Mouse (Mus musculus) ES-CJ7 (cell line): ENCODE results near the gene Olfr697.
"Not testable (repeated sequence)": the region's sequence is repeated elsewhere in the genome, so short reads cannot be mapped to it uniquely, and the experiment has no call there.

ENCODE experiments used
- DNase-seq: peaks from one replicate; pipeline ENCODE4 v3.0.0; 2011; ENCODE audit warnings: low read depth, low spot score

Olfr697 gene

DNA sequence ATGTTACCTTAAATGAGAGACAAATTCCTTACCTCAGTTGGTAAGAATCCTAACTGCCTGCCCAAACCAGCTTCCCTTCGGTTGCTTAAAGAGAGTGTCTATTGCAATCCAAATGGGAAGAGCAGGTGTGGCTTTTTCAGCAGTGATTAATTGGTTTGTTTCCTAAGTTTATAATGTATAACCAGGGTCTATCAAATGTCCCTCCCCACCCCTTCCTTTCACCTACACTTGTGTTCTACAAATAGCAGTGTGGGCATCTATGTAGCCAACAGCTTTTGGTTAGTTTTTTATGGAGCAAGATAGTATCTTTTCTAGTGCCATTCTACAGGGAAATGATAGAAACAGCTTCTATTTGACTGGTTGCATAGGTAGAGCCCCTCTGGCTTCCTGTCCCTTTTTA is at the start of gene Olfr697:
Gene Olfr697 (minus strand): TSS at position 101 of the 400 bp plus-strand sequence.
- DNase-seq, result no peak

DNA sequence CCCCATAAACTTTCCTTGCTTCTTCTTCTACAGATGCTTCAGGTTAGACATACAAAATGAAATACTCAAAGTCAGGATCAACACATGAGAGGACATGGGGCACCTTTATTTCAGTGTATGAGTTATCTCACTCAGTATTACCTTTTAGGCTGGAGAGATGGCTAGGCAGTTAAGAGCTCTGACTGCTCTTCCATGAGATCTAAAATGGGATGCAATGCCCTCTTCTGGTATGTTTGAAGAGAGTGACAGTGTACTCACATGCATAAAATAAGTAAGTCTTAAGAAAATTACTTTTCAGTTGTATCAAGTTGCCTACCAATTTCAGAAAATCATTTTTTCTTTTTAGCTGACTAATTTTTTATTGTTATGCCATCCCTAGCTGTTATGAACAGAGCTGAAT is 46.1 kb upstream of the Olfr697 start:
- DNase-seq, result no peak

DNA sequence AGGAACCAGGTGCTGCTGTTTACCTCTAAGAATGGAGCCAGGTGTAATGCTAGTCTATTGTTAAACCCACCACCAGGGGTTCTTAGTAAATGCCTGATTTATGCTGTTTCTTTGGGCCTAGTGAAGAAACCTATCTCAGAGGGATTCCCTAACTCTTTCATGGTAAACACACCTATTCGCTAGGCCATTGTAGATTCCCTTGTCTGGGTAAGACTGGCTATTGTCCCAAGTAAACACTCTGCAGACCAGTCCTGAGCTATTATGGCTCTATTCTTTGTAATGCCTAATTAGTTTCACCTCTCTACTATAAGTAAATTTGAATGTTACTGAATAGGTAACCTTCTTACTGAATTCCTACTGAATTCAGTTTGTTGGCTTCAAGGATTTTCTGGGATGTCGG is 18.8 kb upstream of the Olfr697 start:
- peak; percentile 55 for DNase-seq

DNA sequence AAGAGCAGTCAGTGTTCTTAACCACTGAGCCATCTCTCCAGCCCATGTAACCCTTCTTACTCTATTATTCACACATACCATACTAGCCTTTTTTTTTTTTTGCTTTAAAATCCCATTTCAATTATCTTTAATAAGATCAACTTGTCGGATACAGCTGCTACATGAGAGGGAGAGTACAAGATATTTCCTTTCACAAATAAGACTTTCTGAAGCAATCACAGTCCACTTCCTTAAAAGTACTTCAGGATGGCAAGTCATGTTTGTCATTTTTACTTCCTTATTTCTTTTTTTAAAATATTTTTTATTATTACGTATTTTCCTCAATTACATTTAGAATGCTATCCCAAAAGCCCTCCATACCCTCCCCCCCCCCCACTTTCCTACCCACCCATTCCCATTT is 16.6 kb upstream of the Olfr697 start:
- no peak for DNase-seq

DNA sequence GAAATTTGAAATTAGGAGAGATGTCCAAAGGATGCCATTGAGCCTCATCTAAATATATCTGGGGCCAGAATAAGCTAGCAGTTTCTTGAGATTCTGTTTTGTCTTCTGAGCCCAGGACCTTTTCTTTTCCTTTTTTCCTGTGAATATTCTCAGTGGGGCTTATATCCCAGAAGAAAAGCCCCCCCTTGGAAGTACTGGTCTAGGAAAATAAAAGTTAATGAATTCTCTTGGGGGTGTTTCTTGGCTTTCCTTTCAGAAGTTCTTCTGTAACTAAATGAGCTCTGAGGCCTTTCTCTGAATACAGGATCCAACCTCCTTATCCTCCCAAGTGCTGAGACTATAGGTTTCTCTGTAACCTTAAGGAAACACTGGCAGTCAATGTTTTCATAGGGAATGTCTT is 13.1 kb upstream of the Olfr697 start, which contains the start of gene Olfr698:
Gene Olfr698 (minus strand): TSS at position 101 of the 400 bp plus-strand sequence.
- no peak for DNase-seq

DNA sequence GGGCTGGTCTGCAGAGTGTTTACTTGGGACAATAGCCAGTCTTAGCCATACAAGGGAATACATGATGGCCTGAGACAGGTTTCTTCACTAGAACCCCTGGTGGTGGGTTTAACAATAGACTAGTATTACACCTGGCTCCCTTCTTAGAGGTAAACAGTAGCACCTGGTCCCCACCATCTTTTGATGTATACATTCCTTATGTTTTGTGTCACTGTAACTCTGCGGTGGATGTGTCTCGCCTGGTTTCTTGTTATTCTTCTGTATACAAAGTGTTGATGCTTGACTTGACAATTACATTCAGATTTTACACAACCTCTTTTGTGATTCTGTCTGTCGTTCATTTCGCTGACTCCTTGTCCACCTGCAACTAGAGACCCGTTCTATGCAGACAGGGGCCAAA is 3.6 kb upstream of the Olfr697 start:
- peak; percentile 78 for DNase-seq

DNA sequence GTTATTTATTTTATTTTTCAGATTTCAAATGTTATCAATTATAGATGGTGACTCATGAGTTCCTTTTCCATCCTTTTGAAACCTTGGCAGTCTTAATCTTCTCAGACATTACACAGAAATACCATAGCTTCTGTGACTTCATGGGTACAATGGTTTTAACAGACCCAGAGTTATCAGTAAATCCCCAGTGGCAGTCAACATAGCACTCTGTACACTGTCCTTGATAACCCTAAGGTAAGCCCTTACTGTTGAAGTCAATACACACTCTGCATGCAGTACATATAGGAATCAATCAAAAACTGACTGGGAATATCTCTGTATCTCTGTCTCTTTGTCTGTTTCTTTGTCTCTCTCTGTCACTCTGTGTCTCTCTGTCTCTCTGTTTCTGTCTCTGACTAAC is 5.2 kb downstream of the Olfr697 start:
- DNase-seq, result no peak

DNA sequence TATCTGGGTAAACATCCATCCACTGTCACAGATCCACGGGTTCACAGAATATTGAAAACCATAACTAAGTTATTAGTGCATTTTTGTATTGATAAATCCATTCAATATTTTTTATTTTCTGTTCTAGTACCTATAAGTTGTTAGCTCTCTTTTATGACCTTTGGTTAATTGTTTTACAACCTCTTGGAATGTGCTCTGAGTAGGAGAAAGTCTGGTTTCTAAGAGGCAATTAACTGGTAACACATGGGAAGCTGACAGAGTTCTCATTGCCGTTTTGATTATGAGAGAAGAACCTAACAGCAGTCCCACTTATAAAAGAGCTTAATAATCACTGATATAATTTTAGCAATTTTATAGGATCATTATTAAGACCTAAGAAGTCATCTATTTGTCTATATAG is 8.5 kb downstream of the Olfr697 start:
- DNase-seq, result no peak

DNA sequence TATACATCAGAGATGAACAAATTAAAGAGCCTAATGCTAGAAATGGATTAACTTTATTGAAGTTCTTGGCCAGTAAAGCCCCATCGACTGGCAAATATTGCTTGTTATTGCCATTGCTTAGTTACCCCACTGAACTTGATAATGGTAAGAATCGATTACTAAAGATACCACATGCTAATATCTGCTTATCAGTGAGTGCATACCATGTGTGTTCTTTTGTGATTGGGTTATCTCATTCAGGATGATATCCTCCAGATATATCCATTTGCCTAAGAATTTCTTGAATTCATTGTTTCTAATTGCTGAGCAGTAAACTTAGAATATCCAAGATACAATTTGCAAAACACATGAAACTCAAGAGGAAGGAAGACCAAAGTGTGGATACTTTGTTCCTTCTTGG is 16.6 kb downstream of the Olfr697 start:
- DNase-seq, result not testable (repeated sequence)

DNA sequence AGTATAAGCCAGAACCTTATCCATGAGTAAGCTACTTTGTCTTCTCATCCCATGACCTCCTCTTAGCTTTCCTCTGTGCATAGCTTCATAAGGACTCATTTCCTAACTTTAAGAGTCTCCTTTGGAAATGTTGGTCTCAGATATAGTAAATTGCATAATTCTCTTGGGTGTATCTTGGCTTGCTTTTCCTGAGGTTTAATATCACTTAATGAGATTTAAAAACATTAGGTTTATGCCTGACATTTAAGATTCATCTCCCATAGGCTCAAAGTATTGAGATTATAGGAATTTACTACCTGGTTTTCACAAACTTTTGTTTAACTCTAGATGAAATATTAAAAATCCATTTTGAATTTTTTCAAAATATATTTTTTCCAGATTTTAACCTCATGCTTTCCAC is 25.9 kb downstream of the Olfr697 start, which contains the start of gene Olfr695:
Gene Olfr695 (minus strand): TSS at position 101 of the 400 bp plus-strand sequence.
- DNase-seq, result no peak

DNA sequence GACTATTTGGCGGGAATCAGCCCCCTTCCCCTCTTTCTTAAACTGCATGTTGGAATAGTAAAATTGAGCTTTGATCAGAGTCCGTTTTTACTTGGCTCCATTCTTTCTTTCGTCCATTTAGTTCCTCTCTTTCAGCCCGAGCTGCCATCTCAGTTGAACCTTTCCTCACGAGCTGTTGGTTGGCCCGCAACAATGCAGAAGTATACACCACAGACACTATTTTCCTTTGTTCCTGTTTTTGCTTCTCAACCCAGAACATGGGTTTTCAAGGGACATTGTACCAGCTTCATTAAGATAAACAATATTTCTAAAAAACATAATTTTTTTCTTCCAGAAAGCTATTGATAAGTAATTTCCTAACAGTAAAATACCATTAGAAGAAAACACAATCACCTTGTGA is 30.8 kb downstream of the Olfr697 start:
- no peak for DNase-seq

DNA sequence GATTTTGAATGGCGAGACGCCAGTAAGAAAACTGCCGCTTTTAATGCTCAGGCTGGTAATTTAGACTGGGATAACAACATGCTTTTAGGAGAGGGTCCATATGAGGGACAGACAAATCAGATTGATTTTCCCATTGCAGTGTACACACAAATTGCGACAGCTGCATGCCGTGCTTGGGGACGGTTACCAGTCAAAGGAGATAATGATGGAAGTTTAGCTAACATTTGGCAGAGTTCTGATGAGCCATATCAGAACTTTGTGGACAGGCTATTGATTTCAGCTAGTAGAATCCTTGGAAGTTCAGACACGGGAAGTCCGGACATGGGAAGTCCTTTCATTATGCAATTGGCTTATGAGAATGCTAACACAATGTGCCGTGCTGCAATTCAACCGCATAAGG is 34.5 kb downstream of the Olfr697 start:
- not testable (repeated sequence) for DNase-seq

DNA sequence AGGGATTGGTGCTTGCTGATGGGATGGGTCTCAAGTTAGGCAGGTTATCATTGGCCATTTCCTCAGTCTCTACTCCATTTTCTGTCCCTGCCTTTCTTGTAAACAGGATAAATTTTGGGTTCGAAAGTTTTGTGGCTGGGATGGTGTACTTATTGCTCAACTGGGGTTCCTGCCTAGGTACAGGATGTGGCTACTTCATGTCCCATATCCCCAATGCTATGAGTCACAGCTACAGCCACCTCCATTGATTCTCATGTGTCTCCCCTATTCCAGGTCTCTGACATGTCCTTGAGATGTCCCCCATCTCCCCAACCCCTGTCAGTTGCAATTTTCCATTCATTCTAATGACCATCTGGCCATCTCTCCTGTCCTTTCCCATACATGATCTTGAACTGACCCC is 45.4 kb downstream of the Olfr697 start:
- no peak for DNase-seq

DNA sequence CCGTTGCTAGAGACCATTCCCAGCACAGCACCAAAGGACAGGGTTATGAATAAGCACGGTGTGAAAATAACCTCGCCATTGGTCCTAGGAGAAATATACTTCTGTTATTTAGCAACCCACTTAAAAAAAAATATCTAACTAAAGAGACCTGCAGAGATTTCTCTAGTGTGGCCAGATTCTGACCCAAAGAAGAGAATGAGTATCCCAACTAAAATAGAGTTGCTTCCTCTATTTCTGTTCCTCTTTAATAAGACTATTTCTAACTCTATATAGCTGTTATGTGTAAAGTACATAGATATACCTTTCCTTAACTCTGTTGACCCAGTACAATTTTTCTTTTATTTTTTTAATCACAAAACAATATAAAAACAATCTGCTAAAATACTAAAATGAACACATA is 49.3 kb downstream of the Olfr697 start:
- no peak for DNase-seq

DNA sequence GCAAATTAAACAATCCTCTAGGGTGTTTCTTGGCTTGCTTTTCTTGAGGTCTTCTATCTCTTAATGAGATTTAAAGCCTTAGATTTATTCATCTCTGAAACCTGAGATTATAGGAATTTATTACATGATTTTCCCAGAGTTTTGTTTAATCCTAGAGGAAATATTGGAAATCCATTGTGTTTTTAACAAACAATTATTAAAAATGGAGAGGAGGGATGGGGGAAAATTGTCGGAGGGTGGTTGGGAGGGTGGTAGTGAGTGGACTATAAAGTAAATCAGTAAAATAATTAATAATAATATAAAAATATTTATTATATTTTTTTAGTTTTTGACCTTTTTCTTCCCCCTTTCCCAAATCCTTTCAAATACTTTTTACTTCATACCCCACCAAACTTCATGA is 50.5 kb downstream of the Olfr697 start, which contains the start of gene Olfr694:
Gene Olfr694 (minus strand): TSS at position 101 of the 400 bp plus-strand sequence.
- no peak for DNase-seq
